Mouse (Mus musculus) spleen, adult 2 months (tissue): ENCODE data around the gene Nemp1.

ENCODE experiments used
- CTCF ChIP-seq: fragments of 200-500 bp; IDR thresholded peaks from 2 replicates; pipeline ENCODE4 v1.5.1; 2011; ENCODE audit warnings: mild to moderate bottlenecking, inconsistent platforms; ENCODE audit not compliant: insufficient read depth, insufficient read length, insufficient replicate concordance; ENCODE audit errors: extremely low read depth
- POLR2A ChIP-seq: fragments of 200-500 bp; IDR thresholded peaks from 2 replicates; pipeline ENCODE4 v1.6.1; 2011; ENCODE audit warnings: low read depth, low read length, inconsistent platforms

DNA sequence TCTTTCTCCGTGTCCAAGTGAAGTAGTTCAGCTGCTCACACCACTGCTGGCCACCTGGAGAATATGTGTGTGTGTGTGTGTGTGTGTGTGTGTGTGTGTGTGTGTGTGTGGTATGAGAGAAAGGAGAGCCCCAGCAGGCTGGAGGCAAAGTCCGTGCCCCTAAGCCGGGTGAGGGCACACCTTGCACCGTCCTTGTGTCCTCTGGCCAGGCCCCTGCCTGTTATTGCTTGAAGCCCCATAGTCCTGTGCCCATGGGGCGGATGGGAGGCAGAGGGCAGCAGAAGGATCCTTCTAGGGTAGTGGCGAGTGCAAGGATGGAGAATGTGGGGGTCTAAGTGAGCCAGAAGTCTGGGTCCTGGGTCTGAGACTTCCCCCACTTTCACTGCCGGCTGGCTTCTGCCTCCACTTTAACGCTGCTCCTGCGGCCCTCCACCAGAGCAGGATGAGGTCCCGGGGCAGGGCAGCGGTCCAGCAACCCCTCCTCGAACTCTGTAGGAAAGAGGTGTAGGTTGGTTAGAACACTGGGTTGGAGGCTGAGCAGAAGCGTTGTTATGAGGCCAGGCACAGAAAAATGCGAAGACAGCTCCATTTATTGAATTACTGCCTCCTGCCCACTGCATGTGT, 5.3 kb upstream of the Nemp1 start:
- TF ChIP-seq CTCF: no peak
- no peak for TF ChIP-seq POLR2A
